Mouse (Mus musculus) liver, postnatal 0 days (tissue): ENCODE measurements around the gene Nol4l.

Experiments used
- CTCF ChIP-seq: sonication (generic); IDR thresholded peaks from 2 replicates; pipeline ENCODE4 v1.5.1; 2016; ENCODE audit warnings: antibody characterized with exemption, low read depth
- EP300 ChIP-seq: IDR thresholded peaks from 2 replicates; pipeline ENCODE4 v1.6.1; 2016; ENCODE audit warnings: antibody characterized with exemption, low read depth, mild to moderate bottlenecking

GRCm38 (mm10) chr2:153492573-153493392 is 37.0 kb downstream of the Nol4l start, which contains the start of gene 4930404H24Rik:
- no peak for TF ChIP-seq CTCF
- no peak for TF ChIP-seq EP300
